Mouse (Mus musculus) cortical plate, adult 2 months (tissue): ENCODE results near the gene Ppm1b.

Experiments used
- CTCF ChIP-seq: fragments of 200-500 bp; IDR thresholded peaks from 2 replicates; pipeline ENCODE4 v1.5.1; 2011; ENCODE audit warnings: mild to moderate bottlenecking, control low read depth, low read length; ENCODE audit not compliant: insufficient read depth; ENCODE audit errors: extremely low read depth
- POLR2A ChIP-seq: fragments of 200-500 bp; IDR thresholded peaks from 2 replicates; pipeline ENCODE4 v1.6.1; 2011; ENCODE audit warnings: mild to moderate bottlenecking, low read length, control low read depth; ENCODE audit not compliant: insufficient read depth; ENCODE audit errors: extremely low read depth

- TF ChIP-seq CTCF (no peak), POLR2A (no peak)
Measured at GRCm38 (mm10) chr17:84932943-84933342, 23.6 kb upstream of the Ppm1b start.
